Mouse (Mus musculus) brain, embryonic 14.5 days (tissue): ENCODE measurements at regions not wholly inside any gene's neighbourhood (a gene's known extent, or its start where the extent isn't known, plus 50 kb on each side); places are given as distances from the start of the nearest gene placed in this dataset.

ENCODE experiments used
- CTCF ChIP-seq: fragments of 200-500 bp; IDR thresholded peaks from 2 replicates; pipeline ENCODE4 v1.5.1; 2012; ENCODE audit warnings: inconsistent platforms, mild to moderate bottlenecking, moderate library complexity, borderline replicate concordance; ENCODE audit not compliant: insufficient read depth, insufficient read length; ENCODE audit errors: extremely low read depth
- POLR2A ChIP-seq: fragments of 200-500 bp; IDR thresholded peaks from 2 replicates; pipeline ENCODE4 v1.6.1; 2012; ENCODE audit warnings: mild to moderate bottlenecking, inconsistent platforms, borderline replicate concordance; ENCODE audit not compliant: poor library complexity, insufficient read depth, insufficient read length, severe bottlenecking; ENCODE audit errors: extremely low read depth

DNA sequence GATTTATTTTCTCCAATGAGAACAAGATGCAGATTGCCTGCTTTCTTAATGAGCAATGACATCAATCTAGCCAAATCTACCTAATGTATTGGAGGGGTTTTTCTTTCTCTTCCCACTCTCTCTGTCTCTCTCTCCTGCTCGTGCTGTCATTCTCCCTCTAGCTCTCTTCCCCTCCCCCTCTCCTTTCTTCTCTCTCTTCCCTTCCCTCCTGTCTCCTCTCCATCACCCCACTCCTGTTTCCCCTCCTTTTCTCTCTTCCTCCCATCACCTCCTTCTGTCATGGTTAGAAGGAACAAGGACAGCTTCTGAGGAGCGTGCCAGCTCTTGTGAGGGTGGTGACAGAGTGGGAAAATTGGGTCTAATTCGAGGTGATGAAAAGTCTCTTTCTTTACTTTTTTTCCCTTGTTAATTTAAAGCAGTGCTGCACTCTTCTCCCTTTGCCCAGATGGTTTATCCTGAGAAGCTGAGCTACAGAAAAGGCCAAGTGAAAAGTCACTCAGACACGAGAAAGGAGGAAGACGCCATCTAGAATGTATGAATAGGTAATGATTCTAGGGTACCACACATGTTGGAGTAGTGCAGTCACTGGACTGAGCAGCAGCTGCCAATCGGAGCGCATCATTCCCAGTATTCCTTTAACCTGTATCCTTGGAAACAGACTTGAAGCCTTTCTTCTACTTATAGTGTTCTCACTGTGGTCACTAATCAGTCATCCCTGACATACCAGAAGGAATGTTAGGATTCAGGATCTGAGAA, 163.2 kb upstream of the Fam92a start:
- no peak for TF ChIP-seq CTCF
- TF ChIP-seq POLR2A: no peak
